Mouse (Mus musculus): ENCODE data around the gene Gm21987. TPM values are rescaled to one million over a fixed set of nuclear protein-coding genes. Genes with fewer than 3 reads are reported as not detected.

Gm21987 gene
- polyA plus RNA-seq, 1 experiment, result not detected

DNA sequence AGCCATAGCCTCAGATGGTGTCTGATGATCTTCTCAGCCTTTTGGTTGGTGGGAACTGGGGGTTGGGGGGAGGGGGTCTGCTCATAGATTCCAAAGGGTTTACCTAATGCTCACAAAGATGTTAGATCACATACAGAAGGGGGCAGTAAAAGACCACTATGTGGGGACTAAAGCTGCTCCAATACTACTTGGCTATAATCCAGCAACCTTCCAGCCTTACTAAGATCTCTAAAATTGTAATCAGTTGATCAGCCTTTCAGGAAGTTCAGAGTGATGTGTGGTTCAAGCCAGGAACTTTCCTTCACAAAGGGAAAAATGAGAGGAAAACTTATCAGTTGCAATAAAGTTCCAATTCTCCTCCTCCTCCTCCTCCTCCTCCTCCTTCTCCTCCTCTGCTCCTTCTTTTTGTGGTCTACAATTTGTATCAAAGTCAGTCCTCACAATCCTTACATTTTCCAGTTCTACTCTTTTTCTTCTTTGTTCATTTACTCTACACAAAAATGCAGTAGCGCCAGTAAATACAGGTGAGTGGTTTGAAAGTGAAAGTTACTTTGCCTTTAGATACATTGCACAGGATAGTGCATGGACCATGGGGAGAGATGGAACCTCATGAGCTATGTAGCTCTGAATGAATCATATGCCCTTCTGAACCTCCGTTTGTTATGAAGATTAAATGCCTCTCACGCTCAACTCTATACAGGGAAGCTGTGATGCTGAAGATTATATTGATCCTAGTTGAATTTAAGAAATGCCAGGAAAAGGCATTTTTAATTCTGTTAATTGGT, 1.7 kb upstream of the Gm21987 start:
- no peak overlapping the region for H3K4me3 ChIP-seq (ENCODE audit: insufficient read depth, low read depth, low read length)
- WGBS, result 82% methylated on average over 3 of the region's 3 CpGs
- TF ChIP-seq CTCF (IDR thresholded peaks at IDR 0.05; ENCODE audit: insufficient read depth, low read depth, low read length) (no peak), POLR2A (IDR thresholded peaks at IDR 0.05; ENCODE audit: insufficient read depth, low read depth, low read length) (no peak)
- H3K4me1 ChIP-seq (ENCODE audit: control insufficient read depth, insufficient read depth, low read length), result peaks cover 5% of the 10 kb centered on the region
- no peak overlapping the region for H3K27ac ChIP-seq (ENCODE audit: insufficient read depth, low read depth, low read length)

DNA sequence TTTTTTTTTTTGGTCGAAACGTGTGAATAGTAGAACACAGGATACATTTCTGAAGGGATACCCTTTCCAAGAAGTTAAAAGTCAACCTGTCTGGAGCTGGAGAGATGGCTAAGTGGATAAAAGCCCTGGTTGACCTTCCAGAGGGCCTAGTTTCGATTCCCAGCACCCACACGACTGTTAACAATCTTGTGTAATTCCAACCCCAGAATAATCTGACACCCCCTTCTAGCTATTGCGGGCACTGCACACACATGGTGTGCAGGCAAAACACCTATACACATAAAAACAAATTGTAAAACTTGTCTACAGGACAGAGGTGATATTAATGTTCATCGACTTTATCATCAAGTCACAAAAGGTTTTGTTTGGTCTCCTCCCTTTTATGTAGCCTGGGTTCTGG, 748 bp downstream of the Gm21987 start:
- no peak overlapping the region for H3K27ac ChIP-seq (ENCODE audit: insufficient read depth, low read depth, low read length)
- no peaks in the 10 kb centered on the region; the same call in 1 of the 2 replicates for H3K4me1 ChIP-seq (ENCODE audit: control insufficient read depth, insufficient read depth, low read length)
- no peak for TF ChIP-seq CTCF (IDR thresholded peaks at IDR 0.05; ENCODE audit: insufficient read depth, low read depth, low read length)
- TF ChIP-seq POLR2A (IDR thresholded peaks at IDR 0.05; ENCODE audit: insufficient read depth, low read depth, low read length), result no peak
- H3K4me3 ChIP-seq (ENCODE audit: insufficient read depth, low read depth, low read length), result no peak overlapping the region
- 57% methylated on average over 6 of the region's 6 CpGs for WGBS

DNA sequence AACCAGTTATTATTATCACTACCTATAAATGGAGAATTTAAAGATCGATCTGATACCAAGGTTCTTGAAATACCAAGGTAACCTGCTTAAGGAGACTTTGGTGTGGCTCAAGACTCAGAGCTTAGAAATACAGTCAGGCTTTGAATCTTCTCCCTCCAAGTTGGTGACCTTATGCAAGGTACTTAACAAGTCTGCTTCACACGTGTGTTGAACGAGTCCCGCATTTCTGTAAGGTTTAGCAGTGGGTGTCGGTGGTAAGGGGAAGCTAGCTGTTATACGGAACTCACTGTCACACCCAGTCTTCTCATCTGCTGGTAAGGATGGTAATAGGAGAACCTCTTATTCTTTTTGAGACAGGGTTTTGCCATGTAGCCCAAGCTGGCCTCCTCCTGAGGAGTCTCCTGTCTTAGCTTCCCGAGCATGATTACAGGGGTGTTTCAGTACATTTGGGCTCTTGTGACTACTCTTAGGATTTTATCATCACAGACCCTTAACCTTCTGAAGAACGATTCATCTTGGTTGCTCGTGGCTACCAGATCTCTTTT, 1.4 kb downstream of the Gm21987 start:
- Histone ChIP-seq H3K4me3 (ENCODE audit: insufficient read depth, low read depth, low read length) (no peak overlapping the region), H3K4me1 (ENCODE audit: control insufficient read depth, insufficient read depth, low read length) (no peaks in the 10 kb centered on the region; the same call in 1 of the 2 replicates), H3K27ac (ENCODE audit: insufficient read depth, low read depth, low read length) (no peak overlapping the region)
- 88% methylated on average over 9 of the region's 9 CpGs for whole genome bisulfite sequencing
- TF ChIP-seq POLR2A (IDR thresholded peaks at IDR 0.05; ENCODE audit: insufficient read depth, low read depth, low read length), result no peak
- TF ChIP-seq CTCF (IDR thresholded peaks at IDR 0.05; ENCODE audit: insufficient read depth, low read depth, low read length), result no peak

DNA sequence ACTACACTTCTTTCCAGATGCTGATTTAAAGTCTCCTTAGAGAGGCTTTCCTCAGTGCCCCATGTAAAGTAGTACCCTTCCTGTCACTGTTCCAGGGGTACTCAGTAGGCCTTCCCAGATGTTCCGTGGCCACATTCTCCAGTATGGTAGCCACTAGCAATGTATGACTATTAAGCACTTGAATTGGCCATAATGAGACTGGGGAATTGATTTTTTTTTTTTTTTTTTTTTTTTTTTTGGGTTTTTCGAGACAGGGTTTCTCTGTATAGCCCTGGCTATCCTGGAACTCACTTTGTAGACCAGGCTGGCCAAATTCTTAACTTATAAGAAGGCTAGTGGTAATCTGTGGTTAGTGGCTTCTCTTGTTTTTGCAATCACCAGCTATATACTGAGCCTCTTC, 3.0 kb downstream of the Gm21987 start:
- Histone ChIP-seq H3K27ac (ENCODE audit: insufficient read depth, low read depth, low read length) (no peak overlapping the region), H3K4me1 (ENCODE audit: control insufficient read depth, insufficient read depth, low read length) (no peaks in the 10 kb centered on the region; the same call in 1 of the 2 replicates), H3K4me3 (ENCODE audit: insufficient read depth, low read depth, low read length) (no peak overlapping the region)
- TF ChIP-seq POLR2A (IDR thresholded peaks at IDR 0.05; ENCODE audit: insufficient read depth, low read depth, low read length), result no peak
- no peak for TF ChIP-seq CTCF (IDR thresholded peaks at IDR 0.05; ENCODE audit: insufficient read depth, low read depth, low read length)
- WGBS, result 81% methylated on average over 2 of the region's 2 CpGs

DNA sequence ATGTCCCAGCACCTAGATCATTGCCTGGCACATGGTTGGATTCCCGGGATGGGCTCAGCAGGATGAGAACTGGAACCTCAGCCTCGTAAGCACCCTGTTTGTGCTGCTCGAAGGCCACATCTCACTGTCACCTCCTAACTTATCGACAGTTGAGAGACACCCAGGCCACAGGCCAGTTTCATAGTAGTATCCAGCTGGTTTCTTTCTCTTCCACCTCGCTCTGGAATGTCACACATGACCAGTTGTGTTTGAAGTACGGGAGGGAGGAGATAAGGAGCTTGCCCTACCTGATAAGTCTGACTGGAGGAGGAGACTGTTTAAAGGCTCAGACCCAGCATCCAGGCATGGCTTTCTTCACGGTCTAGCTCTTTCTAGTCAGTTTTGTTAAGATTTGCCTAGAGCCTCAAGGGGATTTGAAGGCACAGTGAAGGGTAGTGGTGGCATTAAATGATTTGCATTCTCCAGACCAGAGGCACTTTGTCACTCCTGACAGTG, 3.6 kb downstream of the Gm21987 start:
- WGBS, result 89% methylated on average over 7 of the region's 7 CpGs
- TF ChIP-seq CTCF (IDR thresholded peaks at IDR 0.05; ENCODE audit: insufficient read depth, low read depth, low read length), result no peak
- no peak for TF ChIP-seq POLR2A (IDR thresholded peaks at IDR 0.05; ENCODE audit: insufficient read depth, low read depth, low read length)
- no peak overlapping the region for H3K4me3 ChIP-seq (ENCODE audit: insufficient read depth, low read depth, low read length)
- no peak overlapping the region for H3K27ac ChIP-seq (ENCODE audit: insufficient read depth, low read depth, low read length)
- no peaks in the 10 kb centered on the region; the same call in 1 of the 2 replicates for H3K4me1 ChIP-seq (ENCODE audit: control insufficient read depth, insufficient read depth, low read length)

DNA sequence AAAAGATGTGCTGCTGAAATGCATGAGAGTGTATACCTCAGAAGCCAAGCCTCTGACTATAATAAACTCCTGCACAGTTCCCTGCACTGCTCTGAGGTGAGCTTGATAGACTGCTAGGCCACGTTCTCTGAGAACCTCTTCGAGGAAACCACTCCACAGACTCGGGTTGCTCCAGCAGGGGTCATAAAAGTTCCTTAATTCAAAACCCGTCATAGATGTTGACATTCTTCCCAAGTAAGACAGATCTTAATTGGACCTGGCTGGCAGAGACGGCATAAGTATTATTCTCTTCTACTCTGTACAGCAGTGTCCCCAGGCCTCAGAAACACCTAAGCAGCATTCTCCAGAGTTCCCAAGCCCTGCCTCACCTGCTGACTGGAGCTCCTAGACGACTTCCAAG, 4.1 kb downstream of the Gm21987 start:
- Histone ChIP-seq H3K4me3 (ENCODE audit: insufficient read depth, low read depth, low read length) (no peak overlapping the region), H3K27ac (ENCODE audit: insufficient read depth, low read depth, low read length) (no peak overlapping the region), H3K4me1 (ENCODE audit: control insufficient read depth, insufficient read depth, low read length) (no peaks in the 10 kb centered on the region; the same call in 1 of the 2 replicates)
- WGBS, result 76% methylated on average over 6 of the region's 6 CpGs
- TF ChIP-seq POLR2A (IDR thresholded peaks at IDR 0.05; ENCODE audit: insufficient read depth, low read depth, low read length) (no peak), CTCF (IDR thresholded peaks at IDR 0.05; ENCODE audit: insufficient read depth, low read depth, low read length) (no peak)

DNA sequence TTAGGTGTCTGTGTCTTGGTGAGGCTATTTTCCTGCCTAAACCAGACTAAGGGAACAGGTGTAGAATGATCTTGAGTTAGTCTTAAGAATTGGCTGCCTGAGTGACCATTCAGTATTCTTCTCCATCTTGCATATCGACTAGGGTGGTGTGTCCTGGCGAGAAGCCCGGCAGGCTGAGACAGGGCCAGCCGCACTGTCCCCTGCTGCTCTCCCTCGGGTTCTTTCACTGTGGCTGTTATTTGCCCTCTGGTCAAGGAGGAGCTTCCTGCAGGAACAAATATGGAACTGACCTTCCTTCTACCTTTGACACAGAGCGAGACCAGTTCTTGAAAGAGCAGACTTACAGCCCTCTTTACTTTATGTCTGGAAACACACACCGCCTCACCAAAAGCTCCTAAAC, 5.2 kb downstream of the Gm21987 start:
- TF ChIP-seq CTCF (IDR thresholded peaks at IDR 0.05; ENCODE audit: insufficient read depth, low read depth, low read length) (no peak), POLR2A (IDR thresholded peaks at IDR 0.05; ENCODE audit: insufficient read depth, low read depth, low read length) (no peak)
- Histone ChIP-seq H3K4me1 (ENCODE audit: control insufficient read depth, insufficient read depth, low read length) (no peaks in the 10 kb centered on the region; the same call in 1 of the 2 replicates), H3K27ac (ENCODE audit: insufficient read depth, low read depth, low read length) (no peak overlapping the region), H3K4me3 (ENCODE audit: insufficient read depth, low read depth, low read length) (no peak overlapping the region)
- WGBS, result 56% methylated on average over 7 of the region's 7 CpGs

DNA sequence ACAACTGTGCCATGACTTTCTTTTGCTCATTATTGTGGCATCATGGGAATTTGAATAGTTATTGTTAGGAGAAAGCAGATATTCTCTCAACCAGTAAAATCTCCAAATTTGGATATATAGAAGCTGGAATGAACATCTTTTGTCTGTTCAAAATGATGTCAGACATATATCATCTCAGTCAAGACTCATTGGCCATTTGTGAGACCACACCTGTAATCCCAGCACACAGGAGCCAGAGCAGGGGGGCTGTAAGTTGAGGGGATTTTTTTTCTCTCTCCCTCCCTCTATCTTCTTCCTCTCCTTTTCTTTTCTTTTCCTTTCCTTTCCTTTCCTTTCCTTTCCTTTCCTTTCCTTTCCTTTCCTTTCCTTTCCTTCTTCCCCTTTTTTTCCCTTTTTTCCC, 6.0 kb downstream of the Gm21987 start:
- TF ChIP-seq POLR2A (IDR thresholded peaks at IDR 0.05; ENCODE audit: insufficient read depth, low read depth, low read length) (no peak), CTCF (IDR thresholded peaks at IDR 0.05; ENCODE audit: insufficient read depth, low read depth, low read length) (no peak)
- H3K27ac ChIP-seq (ENCODE audit: insufficient read depth, low read depth, low read length), result no peak overlapping the region
- no peaks in the 10 kb centered on the region; the same call in 1 of the 2 replicates for H3K4me1 ChIP-seq (ENCODE audit: control insufficient read depth, insufficient read depth, low read length)
- H3K4me3 ChIP-seq (ENCODE audit: insufficient read depth, low read depth, low read length), result no peak overlapping the region

DNA sequence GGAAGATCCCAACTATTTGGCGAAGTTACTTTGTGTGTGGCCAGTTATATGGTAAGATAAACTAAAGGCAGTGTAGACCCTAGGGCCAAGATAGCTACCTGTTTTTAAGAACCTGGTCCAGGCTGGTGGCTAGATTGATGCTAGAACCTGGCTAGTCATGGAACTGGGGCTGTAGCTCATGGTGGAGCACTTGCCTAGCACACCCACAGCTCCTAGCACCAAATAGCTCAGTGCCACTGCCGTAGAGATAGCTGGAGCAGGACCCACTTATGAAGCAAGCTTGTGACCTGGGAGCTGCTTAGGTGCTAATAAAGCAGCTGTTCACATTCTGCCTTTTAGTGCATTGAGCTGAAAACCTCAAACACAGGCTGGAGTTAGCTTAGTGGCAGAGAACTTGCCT, 6.8 kb downstream of the Gm21987 start:
- H3K4me1 ChIP-seq (ENCODE audit: control insufficient read depth, insufficient read depth, low read length), result no peaks in the 10 kb centered on the region; the same call in 1 of the 2 replicates
- no peak for TF ChIP-seq CTCF (IDR thresholded peaks at IDR 0.05; ENCODE audit: insufficient read depth, low read depth, low read length)
- no peak for TF ChIP-seq POLR2A (IDR thresholded peaks at IDR 0.05; ENCODE audit: insufficient read depth, low read depth, low read length)
- 98% methylated on average over 2 of the region's 2 CpGs for WGBS

More for the DNA sequence above, 6.8 kb downstream of the Gm21987 start:
- no peak overlapping the region for H3K4me3 ChIP-seq (ENCODE audit: insufficient read depth, low read depth, low read length)
- no peak overlapping the region for H3K27ac ChIP-seq (ENCODE audit: insufficient read depth, low read depth, low read length)
